Mouse (Mus musculus) forebrain, embryonic 16.5 days (tissue): ENCODE data around the gene Haus8. TPM values are rescaled to one million over a fixed set of nuclear protein-coding genes. Genes with fewer than 3 reads are reported as not detected.
"Not testable (repeated sequence)": the region's sequence is repeated elsewhere in the genome, so short reads cannot be mapped to it uniquely, and the experiment has no call there.

Experiments
- ATAC-seq: fragments of 200-750 bp; cut with Nextera tagmentation; 2 replicates; pipeline ENCODE4 v1.8.0; 2017; ENCODE audit warnings: mild to moderate bottlenecking, moderate library complexity
- H3K27ac ChIP-seq: fragments of 300-500 bp; sonication (generic); 2 replicates; pipeline ENCODE4 v1.5.1; 2014; ENCODE audit warnings: low read length, control low read depth
- H3K27me3 ChIP-seq: fragments of 300-500 bp; sonication (generic); replicated peaks from 2 replicates; pipeline ENCODE4 v1.6.1; 2014; ENCODE audit warnings: low read length; ENCODE audit not compliant: control insufficient read depth, insufficient read depth
- H3K36me3 ChIP-seq: fragments of 300-500 bp; sonication (generic); 2 replicates; pipeline ENCODE4 v1.6.1; 2014; ENCODE audit not compliant: control insufficient read depth, insufficient read depth
- H3K4me1 ChIP-seq: fragments of 300-500 bp; sonication (generic); replicated peaks from 2 replicates; pipeline ENCODE4 v1.6.1; 2014; ENCODE audit warnings: low read length; ENCODE audit not compliant: control insufficient read depth, insufficient read depth
- H3K4me2 ChIP-seq: fragments of 300-500 bp; sonication (generic); 2 replicates; pipeline ENCODE4 v1.6.1; 2014; ENCODE audit warnings: mild to moderate bottlenecking, low read length, control low read depth
- H3K4me3 ChIP-seq: fragments of 300-500 bp; sonication (generic); replicated peaks from 2 replicates; pipeline ENCODE4 v1.5.1; 2014; ENCODE audit warnings: mild to moderate bottlenecking, low read length, control low read depth
- H3K9ac ChIP-seq: fragments of 300-500 bp; sonication (generic); replicated peaks from 2 replicates; pipeline ENCODE4 v1.6.1; 2014; ENCODE audit warnings: low read depth, low read length, control low read depth
- H3K9me3 ChIP-seq: fragments of 300-500 bp; sonication (generic); 2 replicates; pipeline ENCODE4 v1.6.1; 2016; ENCODE audit warnings: low read length; ENCODE audit not compliant: control insufficient read depth
- WGBS: fragments of 180-500 bp; shearing (Covaris S2); extraction: QIAGEN DNeasy Blood & Tissue Kit; methylation state at CpG from one replicate; pipeline ENCODE4 v1.1.7; 2014; 5-methylcytosine and 5-hydroxymethylcytosine counted together
- polyA plus RNA-seq: library from polyadenylated mRNA; unstranded; fragments of >200 nt; fragmentation: Nextera tagmentation; extraction: Ambion mirVana; gene quantifications from 2 replicates; pipeline ENCODE4 v1.2.1, GENCODE M21; 2015

Gene Haus8
- polyA plus RNA-seq, 1 experiment from 2014 or later: 56.0 TPM

GRCm38 (mm10) chr8:71290911-71291310 lies 18.2 kb upstream of the Haus8 start:
- no peak overlapping the region for H3K4me3 ChIP-seq
- 96% methylated on average over 10 of the region's 10 CpGs for WGBS
- H3K27ac ChIP-seq: no peak overlapping the region
- no peaks in the 10 kb centered on the region for H3K27me3 ChIP-seq
- H3K4me2 ChIP-seq: no peak overlapping the region
- ATAC-seq: no peak
- H3K9ac ChIP-seq: no peak overlapping the region
- no peaks in the 10 kb centered on the region for H3K4me1 ChIP-seq
- peaks cover 13% of the 10 kb centered on the region for H3K36me3 ChIP-seq
- H3K9me3 ChIP-seq: no peaks in the 10 kb centered on the region

DNA sequence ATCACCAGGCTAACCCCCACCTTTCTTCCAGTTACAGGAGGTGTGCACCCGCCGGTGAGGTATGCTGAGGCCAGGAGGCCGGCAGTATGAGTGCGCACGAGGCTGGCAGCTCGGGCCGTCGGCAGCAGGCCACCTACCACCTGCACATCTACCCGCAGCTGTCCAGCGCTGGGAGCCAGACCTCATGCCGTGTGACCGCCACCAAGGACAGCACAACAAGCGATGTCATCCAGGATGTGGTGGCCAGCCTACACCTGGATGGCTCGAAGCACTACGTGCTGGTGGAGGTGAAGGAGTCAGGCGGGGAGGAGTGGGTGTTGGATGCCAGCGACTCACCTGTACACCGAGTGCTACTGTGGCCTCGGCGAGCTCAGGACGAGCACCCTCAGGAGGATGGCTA lies 17.5 kb upstream of the Haus8 start:
- H3K9ac ChIP-seq: no peak overlapping the region
- H3K36me3 ChIP-seq: peaks cover 12% of the 10 kb centered on the region
- no peak for ATAC-seq
- 98% methylated on average over 21 of the region's 21 CpGs for WGBS
- no peaks in the 10 kb centered on the region for H3K9me3 ChIP-seq
- no peak overlapping the region for H3K4me2 ChIP-seq
- no peak overlapping the region for H3K4me3 ChIP-seq
- no peaks in the 10 kb centered on the region for H3K27me3 ChIP-seq
- no peak overlapping the region for H3K27ac ChIP-seq
- H3K4me1 ChIP-seq: no peaks in the 10 kb centered on the region

DNA sequence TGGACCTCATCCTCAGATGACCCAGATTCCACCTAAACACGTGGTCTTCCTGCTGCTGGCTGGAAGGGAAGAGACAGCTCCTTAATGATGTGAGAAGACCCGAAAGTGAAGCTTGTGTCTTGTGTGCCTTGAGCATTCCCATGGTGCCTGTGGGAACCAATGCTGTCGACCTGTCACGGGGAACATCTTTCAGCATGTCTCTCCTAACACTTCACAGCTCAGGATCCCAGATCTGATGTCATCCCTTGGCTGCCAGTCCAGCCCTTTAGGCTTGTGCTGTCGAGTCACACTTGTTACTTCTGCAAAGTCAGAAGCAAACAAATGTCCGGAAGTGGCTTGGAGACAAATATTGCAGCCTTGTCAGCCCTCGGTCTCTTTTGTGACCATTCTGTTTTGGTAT lies 16.4 kb upstream of the Haus8 start:
- no peaks in the 10 kb centered on the region for H3K4me1 ChIP-seq
- no peaks in the 10 kb centered on the region for H3K27me3 ChIP-seq
- ATAC-seq: no peak
- H3K27ac ChIP-seq: no peak overlapping the region
- H3K9ac ChIP-seq: no peak overlapping the region
- WGBS: 91% methylated on average over 7 of the region's 7 CpGs
- H3K4me2 ChIP-seq: no peak overlapping the region
- H3K4me3 ChIP-seq: no peak overlapping the region
- no peaks in the 10 kb centered on the region for H3K9me3 ChIP-seq
- H3K36me3 ChIP-seq: peaks cover 9% of the 10 kb centered on the region; the same call in 1 of the 2 replicates

DNA sequence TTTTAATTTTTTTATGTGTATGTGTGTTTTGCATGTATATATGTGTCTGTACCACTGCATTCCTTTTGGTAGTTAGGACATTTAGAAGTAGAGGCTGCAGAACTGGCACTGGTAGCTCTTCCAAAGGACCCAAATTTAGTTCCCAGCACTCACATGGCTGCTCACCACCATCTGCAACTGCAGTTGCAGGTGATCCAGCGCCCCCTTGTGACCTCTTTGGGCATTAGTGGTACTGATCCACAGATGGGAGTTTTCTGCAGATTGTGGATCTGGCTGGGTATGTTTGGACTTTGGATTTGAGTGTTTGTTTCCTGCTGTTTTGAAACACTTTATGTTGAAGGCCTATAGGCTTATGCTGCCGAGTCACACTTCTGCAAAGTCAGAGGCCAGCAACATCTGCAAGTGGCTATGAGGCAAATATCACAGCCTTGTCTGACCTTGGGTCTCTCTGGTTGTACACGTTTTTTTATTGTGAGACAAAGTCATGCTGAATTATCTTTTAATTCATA lies 15.8 kb upstream of the Haus8 start:
- H3K4me2 ChIP-seq: no peak overlapping the region
- H3K36me3 ChIP-seq: peaks cover 9% of the 10 kb centered on the region; the same call in 1 of the 2 replicates
- ATAC-seq: no peak
- no peak overlapping the region for H3K4me3 ChIP-seq
- H3K9me3 ChIP-seq: no peaks in the 10 kb centered on the region
- no peak overlapping the region for H3K9ac ChIP-seq
- no peak overlapping the region for H3K27ac ChIP-seq
- no peaks in the 10 kb centered on the region for H3K27me3 ChIP-seq
- WGBS: 75% methylated on average over 3 of the region's 3 CpGs
- H3K4me1 ChIP-seq: no peaks in the 10 kb centered on the region

DNA sequence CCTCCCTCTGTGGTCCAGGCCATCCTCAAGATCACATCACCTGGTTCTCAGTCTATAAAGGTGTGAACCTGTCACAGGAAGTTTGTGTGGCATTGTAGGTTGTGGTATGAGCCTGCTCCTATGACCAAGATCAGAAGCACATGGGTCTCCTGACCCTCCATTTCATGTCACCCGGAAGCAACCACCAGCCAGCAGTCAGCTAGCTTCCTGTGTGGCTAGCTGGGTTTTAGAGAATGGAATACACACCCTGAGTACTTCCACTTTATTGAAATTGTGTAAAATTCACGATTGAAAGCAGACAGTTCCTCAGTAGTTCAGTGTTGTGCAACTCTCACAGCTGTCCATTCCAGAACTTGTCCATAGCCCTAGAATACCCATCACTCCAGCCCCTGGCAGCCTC lies 13.5 kb upstream of the Haus8 start:
- ATAC-seq, H3K4me1 ChIP-seq, H3K27me3 ChIP-seq, H3K27ac ChIP-seq, H3K4me3 ChIP-seq, H3K9me3 ChIP-seq, H3K4me2 ChIP-seq, H3K9ac ChIP-seq, H3K36me3 ChIP-seq: not testable (repeated sequence)
- 93% methylated on average over 2 of the region's 2 CpGs for WGBS

DNA sequence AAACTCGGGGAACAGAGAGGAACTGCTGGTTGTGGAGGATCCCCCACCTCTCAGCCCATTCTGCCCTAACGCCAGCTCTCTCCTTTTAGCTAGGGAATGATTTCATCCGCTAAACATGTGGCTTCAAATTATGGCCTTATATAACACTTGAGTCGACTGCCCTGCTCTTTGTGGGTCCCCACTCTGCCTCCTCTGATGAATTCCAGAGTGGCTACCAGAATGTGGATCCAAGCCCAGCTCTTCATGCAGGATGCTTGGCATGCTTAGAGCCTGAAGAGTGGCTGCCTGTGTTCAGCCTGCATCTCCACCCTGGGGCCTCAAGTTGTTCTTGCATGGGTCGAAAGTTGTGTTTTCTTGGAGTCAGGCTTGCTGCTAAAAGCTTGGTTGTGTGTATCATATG lies 9.9 kb upstream of the Haus8 start:
- Histone ChIP-seq H3K9me3 (no peaks in the 10 kb centered on the region), H3K27ac (no peak overlapping the region), H3K36me3 (no peaks in the 10 kb centered on the region), H3K27me3 (no peaks in the 10 kb centered on the region), H3K4me2 (no peak overlapping the region), H3K4me3 (no peak overlapping the region), H3K9ac (no peak overlapping the region), H3K4me1 (no peaks in the 10 kb centered on the region)
- no peak for ATAC-seq
- 75% methylated on average over 5 of the region's 5 CpGs for WGBS

GRCm38 (mm10) chr8:71281731-71282130 lies 9.0 kb upstream of the Haus8 start:
- ATAC-seq, H3K27ac ChIP-seq, H3K9ac ChIP-seq, H3K4me1 ChIP-seq, H3K27me3 ChIP-seq, H3K4me2 ChIP-seq, H3K36me3 ChIP-seq, H3K4me3 ChIP-seq, H3K9me3 ChIP-seq: not testable (repeated sequence)
- 89% methylated on average over 1 of the region's 1 CpGs for WGBS

DNA sequence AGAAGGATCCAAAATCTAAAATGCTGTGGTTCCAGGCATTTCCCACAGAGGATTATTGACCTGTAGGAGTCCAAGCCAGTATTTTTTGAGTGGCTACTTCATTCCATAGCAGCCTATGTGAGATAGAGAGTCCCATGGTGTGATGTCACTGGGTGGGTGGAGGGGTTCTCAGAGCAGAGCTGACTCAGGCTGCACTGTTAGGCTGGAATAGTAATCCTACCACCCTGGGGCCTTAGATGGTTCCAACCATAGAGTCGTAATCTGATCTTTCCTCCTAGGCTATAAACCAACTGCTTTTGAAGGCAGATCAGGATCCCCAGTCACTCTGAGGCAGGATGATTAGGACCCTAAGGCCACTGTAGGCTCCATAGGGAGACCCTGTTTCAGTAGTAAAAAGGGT lies 6.7 kb upstream of the Haus8 start:
- ATAC-seq, H3K9me3 ChIP-seq, H3K27ac ChIP-seq, H3K36me3 ChIP-seq, H3K27me3 ChIP-seq, H3K9ac ChIP-seq, H3K4me2 ChIP-seq, H3K4me3 ChIP-seq, H3K4me1 ChIP-seq: not testable (repeated sequence)
- WGBS: 91% methylated on average over 1 of the region's 1 CpGs

GRCm38 (mm10) chr8:71276166-71276565 lies 3.4 kb upstream of the Haus8 start:
- H3K27ac ChIP-seq: no peak overlapping the region
- ATAC-seq: no peak
- H3K4me1 ChIP-seq: peaks cover 22% of the 10 kb centered on the region
- no peak overlapping the region for H3K4me2 ChIP-seq
- WGBS: 84% methylated on average over 3 of the region's 3 CpGs
- H3K4me3 ChIP-seq: no peak overlapping the region
- no peaks in the 10 kb centered on the region for H3K27me3 ChIP-seq
- H3K9me3 ChIP-seq: no peaks in the 10 kb centered on the region
- peaks cover 2% of the 10 kb centered on the region for H3K36me3 ChIP-seq
- no peak overlapping the region for H3K9ac ChIP-seq

DNA sequence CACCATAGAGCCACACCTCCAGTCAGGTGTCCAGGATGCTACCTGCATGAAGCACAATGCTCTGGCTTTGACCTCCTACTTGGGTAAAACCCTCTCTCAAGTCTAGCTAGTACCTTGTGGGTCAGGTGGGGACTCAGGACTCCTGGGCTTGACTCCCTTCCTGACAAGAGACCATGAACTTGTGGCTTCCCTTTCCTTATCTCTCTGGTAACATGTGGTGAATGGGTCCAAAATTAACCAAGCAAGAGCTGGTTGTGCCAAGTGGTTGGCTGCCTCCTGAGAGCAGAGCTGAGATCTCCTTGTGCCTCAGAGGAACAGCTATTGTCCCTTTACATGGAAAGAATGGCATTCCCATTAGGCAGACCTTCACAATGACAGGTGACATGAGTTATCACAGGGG lies 1.7 kb upstream of the Haus8 start:
- Histone ChIP-seq H3K27me3 (no peaks in the 10 kb centered on the region), H3K9ac (no peak overlapping the region), H3K4me3 (no peak overlapping the region), H3K9me3 (no peaks in the 10 kb centered on the region), H3K4me2 (no peak overlapping the region), H3K27ac (no peak overlapping the region), H3K4me1 (peaks cover 22% of the 10 kb centered on the region), H3K36me3 (peaks cover 2% of the 10 kb centered on the region)
- ATAC-seq: no peak
